Mouse (Mus musculus): ENCODE measurements around the gene Fam69a. TPM values are rescaled to one million over a fixed set of nuclear protein-coding genes. Genes with fewer than 3 reads are reported as not detected.

Gene Fam69a
- 2.7 and 3.6 TPM in 2 replicates for polyA plus RNA-seq (2012; ENCODE audit: low replicate concordance)

DNA sequence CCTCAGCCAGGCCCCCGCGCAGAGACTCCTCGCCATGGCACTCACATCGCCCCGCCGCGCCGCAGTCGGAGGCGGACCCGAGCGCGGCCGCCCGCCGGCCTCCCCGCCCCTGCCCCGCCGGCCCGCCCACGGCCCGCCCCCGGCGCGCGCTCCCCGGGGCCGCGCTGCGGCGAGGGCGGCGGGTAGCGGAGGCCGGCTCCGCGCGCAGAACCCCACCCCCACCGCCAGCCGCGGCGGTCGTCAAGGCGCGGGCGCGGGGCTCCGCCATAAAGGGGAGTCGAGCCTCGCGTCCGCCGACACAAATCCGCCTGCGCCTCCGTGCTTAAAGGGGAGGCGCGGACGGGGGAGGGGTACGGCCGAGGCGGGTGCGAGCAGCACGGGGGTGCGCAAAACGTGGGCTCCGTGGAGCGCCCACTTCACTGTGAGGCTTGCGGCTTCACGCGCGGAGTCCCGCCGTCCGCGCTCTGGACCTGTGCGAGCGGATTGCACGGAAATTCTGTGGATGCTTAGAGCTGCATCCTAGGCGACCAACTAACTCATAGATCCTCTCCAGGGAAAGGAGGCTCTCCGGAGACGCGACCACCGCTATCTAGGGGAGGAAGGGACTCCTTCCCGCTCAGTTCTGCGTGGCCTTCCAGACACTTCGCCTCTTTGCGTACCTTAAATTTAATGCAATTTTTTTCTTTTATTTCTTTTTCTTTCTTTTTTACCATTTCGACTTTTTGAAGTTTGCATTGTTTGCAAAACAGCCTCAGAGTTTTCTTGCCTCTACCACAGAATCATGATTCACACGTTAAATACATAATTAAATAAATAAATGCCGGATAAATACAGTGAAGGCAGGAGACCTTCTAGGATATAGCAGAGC, at the start of gene Fam69a:
TSS of gene Fam69a (minus strand) at position 119 of the 868 bp plus-strand sequence.

DNA sequence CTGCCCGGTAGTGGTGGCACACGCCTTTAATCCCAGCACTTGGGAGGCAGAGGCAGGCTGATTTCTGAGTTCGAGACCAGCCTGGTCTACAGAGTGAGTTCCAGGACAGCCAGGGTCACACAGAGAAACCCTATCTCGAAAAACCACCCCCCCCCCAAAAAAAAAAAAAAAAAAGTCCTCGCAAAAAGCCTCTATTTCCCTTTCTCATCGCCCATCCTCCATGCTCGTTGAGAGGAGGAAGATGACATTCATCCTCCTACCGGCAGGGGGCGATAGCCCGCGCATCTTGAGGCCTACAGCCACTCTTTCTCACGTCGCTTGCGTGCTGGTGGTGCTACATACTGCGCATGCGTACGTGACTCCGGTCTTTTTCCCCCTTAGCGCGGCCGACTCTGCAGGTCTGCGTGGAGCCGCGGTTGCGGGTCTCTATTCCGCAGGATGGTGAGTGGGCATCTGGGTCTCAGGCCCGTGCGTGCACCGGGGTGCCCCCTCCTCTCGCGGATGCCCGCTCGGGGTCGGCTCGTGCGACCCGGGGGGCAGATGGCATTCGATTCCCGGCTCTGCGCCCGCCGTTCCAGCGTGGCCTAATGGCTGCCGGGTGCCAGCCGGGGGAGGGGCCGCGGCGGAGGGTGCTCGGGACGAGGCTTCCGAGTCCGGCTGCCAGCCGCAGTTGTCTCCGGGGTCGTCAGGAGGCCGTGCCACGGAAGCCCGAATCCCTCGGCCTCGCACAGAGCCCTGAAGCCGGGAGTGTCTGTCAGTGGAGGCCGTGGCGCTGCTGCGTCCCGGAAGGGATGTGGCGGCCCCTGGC, 86.5 kb downstream of the Fam69a start, which contains the start of gene Rpl5:
TSS of gene Rpl5 (plus strand) at position 297 of the 808 bp plus-strand sequence.

DNA sequence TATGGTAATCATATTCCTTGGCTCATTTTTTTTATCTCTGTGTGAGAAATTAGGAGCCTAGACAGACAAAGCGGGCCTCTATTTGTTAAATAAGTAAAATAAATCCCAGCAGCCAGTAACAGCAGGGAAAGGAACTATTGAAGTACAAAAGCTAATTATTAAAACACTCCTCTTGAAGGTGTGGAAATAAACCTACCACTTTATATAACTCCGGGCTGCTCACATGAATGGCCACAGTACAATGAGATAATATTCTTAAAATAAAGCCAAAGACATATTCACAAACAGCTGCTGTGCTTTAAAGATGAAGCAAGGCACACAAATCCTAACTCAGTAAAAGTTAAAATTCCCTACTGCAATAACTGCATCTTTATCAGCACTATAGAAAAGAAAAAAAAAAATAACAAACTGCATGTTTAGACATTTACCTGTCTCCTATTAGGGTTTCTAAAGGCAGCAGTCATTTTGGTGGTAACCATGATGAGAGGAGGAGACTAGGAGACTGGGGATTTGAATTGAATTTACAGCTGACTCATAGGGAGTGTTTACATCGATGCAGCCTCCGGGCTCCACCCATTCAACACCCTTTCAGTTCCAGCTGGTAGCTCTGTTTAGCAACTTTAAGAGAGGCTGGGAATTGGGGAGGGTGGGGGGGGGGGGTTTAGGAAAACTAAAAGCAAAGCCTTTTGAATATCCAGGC, 112.2 kb downstream of the Fam69a start, which contains the start of gene Evi5:
TSS of gene Evi5 (minus strand) at position 547 of the 700 bp plus-strand sequence.

Other genes with a start within 250 kb of the Fam69a start
- not detected in 2 replicates for gene Ube2d2b, start 157.0 kb downstream of the Fam69a start, polyA plus RNA-seq (2012; ENCODE audit: low replicate concordance)
- gene Evi5, start 112.0 kb downstream of the Fam69a start, polyA plus RNA-seq (2012; ENCODE audit: low replicate concordance) = 2.7 and 3.7 TPM in 2 replicates
- gene Rpl5, start 86.6 kb downstream of the Fam69a start, polyA plus RNA-seq (2012; ENCODE audit: low replicate concordance) = 40.2 and 54.1 TPM in 2 replicates
- gene Mtf2, start 78.6 kb upstream of the Fam69a start, polyA plus RNA-seq (2012; ENCODE audit: low replicate concordance) = 13.0 and 13.3 TPM in 2 replicates
- gene Tmed5, start 145.5 kb upstream of the Fam69a start, polyA plus RNA-seq (2012; ENCODE audit: low replicate concordance) = 77.9 and 109 TPM in 2 replicates
- 0.13 and 0.40 TPM in 2 replicates for gene Ccdc18, start 145.8 kb upstream of the Fam69a start, polyA plus RNA-seq (2012; ENCODE audit: low replicate concordance)

Measured in hematopoietic multipotent progenitor cell, adult 10-12 weeks (in vitro differentiated cells).